Mouse (Mus musculus): Measurements from ENCODE around the gene Mkln1.
"Not testable (repeated sequence)": the region's sequence is repeated elsewhere in the genome, so short reads cannot be mapped to it uniquely, and the experiment has no call there.

Mkln1 gene

GRCm38 (mm10) chr6:31556460-31557100 is 158.0 kb downstream of the Mkln1 start:
- no peak for DNase-seq (ENCODE audit: low spot score)

GRCm38 (mm10) chr6:31560138-31560959 is 161.8 kb downstream of the Mkln1 start:
- no peak for DNase-seq (ENCODE audit: low spot score)

GRCm38 (mm10) chr6:31561948-31562347 is 163.4 kb downstream of the Mkln1 start:
- DNase-seq (ENCODE audit: low spot score) = not testable (repeated sequence)

GRCm38 (mm10) chr6:31562371-31563080 is 164.0 kb downstream of the Mkln1 start:
- no peak for DNase-seq (ENCODE audit: low spot score)

- peak; percentile 84 for DNase-seq (ENCODE audit: low spot score)
Observed at GRCm38 (mm10) chr6:31563235-31564181, 165.0 kb downstream of the Mkln1 start, which contains the start of gene Podxl. Podxl (minus strand) TSS chr6:31563981.

GRCm38 (mm10) chr6:31564182-31564531 is 165.6 kb downstream of the Mkln1 start:
- DNase-seq (ENCODE audit: low spot score) = no peak

- DNase-seq (ENCODE audit: low spot score) = peak; percentile 57
Observed at GRCm38 (mm10) chr6:31564901-31565391, 166.4 kb downstream of the Mkln1 start.

Data from retina, embryonic 14.5 days (tissue).